Mouse (Mus musculus) CH12.LX (cell line): ENCODE data around the gene Eif4ebp2. TPM values are rescaled to one million over a fixed set of nuclear protein-coding genes. Genes with fewer than 3 reads are reported as not detected.

ENCODE experiments used
- DNase-seq: peaks from one replicate; pipeline ENCODE4 v3.0.0-alpha.2; 2013; ENCODE audit errors: extremely low read depth
- H3K27ac ChIP-seq: 2 replicates; pipeline ENCODE4 v1.5.1; 2012; ENCODE audit warnings: low read depth, mild to moderate bottlenecking, control low read depth, moderate library complexity; ENCODE audit not compliant: insufficient read depth
- H3K27me3 ChIP-seq: replicated peaks from 2 replicates; pipeline ENCODE3; 2012; ENCODE audit warnings: inconsistent platforms
- H3K36me3 ChIP-seq, 2 experiments: replicated peaks in 1 of 2; 2 replicates each; pipeline versions ENCODE3 to v1.6.1; 2012; ENCODE audit warnings: inconsistent platforms in 1 of 2, low read length in 1 of 2, mild to moderate bottlenecking in 1 of 2, mixed read lengths in 1 of 2, moderate library complexity in 1 of 2; ENCODE audit not compliant: control insufficient read depth in 1 of 2, insufficient read depth in 1 of 2
- H3K4me1 ChIP-seq, 2 experiments: 2 replicates each; pipeline ENCODE4 v1.6.1; 2012; ENCODE audit warnings: inconsistent platforms in 1 of 2, moderate library complexity in 1 of 2; ENCODE audit not compliant: insufficient read depth in 2 of 2, control insufficient read depth in 1 of 2
- H3K4me2 ChIP-seq: 2 replicates; pipeline ENCODE4 v1.6.1; 2012; ENCODE audit warnings: low read depth, mild to moderate bottlenecking, control low read depth; ENCODE audit not compliant: poor library complexity, insufficient read depth, severe bottlenecking
- H3K4me3 ChIP-seq, 3 experiments: fragments of 150-350 bp in 1 of 3; sonication (generic) in 1 of 3; replicated peaks in 1 of 3; 2 replicates each; pipeline versions ENCODE3 to v1.5.1; 2011 to 2012; ENCODE audit warnings: low read depth in 2 of 3, low read length in 2 of 3, mild to moderate bottlenecking in 2 of 3, moderate library complexity in 2 of 3, control low read depth in 1 of 3, improper control_type of control experiment in 1 of 3, inconsistent platforms in 1 of 3, mixed read lengths in 1 of 3; ENCODE audit not compliant: poor library complexity in 1 of 3
- H3K79me2 ChIP-seq: replicated peaks from 2 replicates; pipeline ENCODE4 v1.6.1; 2012; ENCODE audit warnings: mild to moderate bottlenecking, moderate library complexity; ENCODE audit not compliant: control insufficient read depth, poor library complexity, insufficient read depth, severe bottlenecking; ENCODE audit errors: extremely low read depth
- H3K9ac ChIP-seq: 2 replicates; pipeline ENCODE4 v1.6.1; 2012; ENCODE audit warnings: low read depth, mild to moderate bottlenecking, control low read depth, moderate library complexity; ENCODE audit not compliant: insufficient read depth
- H3K9me3 ChIP-seq: replicated peaks from 2 replicates; pipeline ENCODE3; 2012; ENCODE audit warnings: low read length, inconsistent platforms, mixed read lengths
- BHLHE40 ChIP-seq: IDR thresholded peaks from 2 replicates; pipeline ENCODE4 v1.6.1; 2011; ENCODE audit warnings: mild to moderate bottlenecking, low read depth, low read length, improper control_type of control experiment
- CHD2 ChIP-seq: IDR thresholded peaks from 2 replicates; pipeline ENCODE4 v1.6.1; 2011; ENCODE audit warnings: low read length, improper control_type of control experiment
- CTCF ChIP-seq, 2 experiments: IDR thresholded peaks in 1 of 2; conservative IDR thresholded peaks in 1 of 2; 2 replicates each; pipeline ENCODE4 v1.5.1; 2011 to 2012; ENCODE audit warnings: low read depth in 2 of 2, low read length in 2 of 2, improper control_type of control experiment in 1 of 2, inconsistent platforms in 1 of 2, mild to moderate bottlenecking in 1 of 2, moderate library complexity in 1 of 2
- ELF1 ChIP-seq: IDR thresholded peaks from 2 replicates; pipeline ENCODE4 v1.6.1; 2014; ENCODE audit warnings: low read depth, mild to moderate bottlenecking, inconsistent platforms, low read length, improper control_type of control experiment
- EP300 ChIP-seq: IDR thresholded peaks from 2 replicates; pipeline ENCODE4 v1.6.1; 2011; ENCODE audit warnings: low read length, improper control_type of control experiment
- GABPA ChIP-seq: IDR thresholded peaks from 2 replicates; pipeline ENCODE4 v1.6.1; 2012; ENCODE audit warnings: low read depth, low read length, improper control_type of control experiment, inconsistent platforms; ENCODE audit not compliant: insufficient replicate concordance
- IRF4 ChIP-seq: IDR thresholded peaks from 2 replicates; pipeline ENCODE4 v1.6.1; 2014; ENCODE audit warnings: low read depth, mild to moderate bottlenecking, inconsistent platforms, low read length, improper control_type of control experiment
- JUND ChIP-seq: conservative IDR thresholded peaks from 2 replicates; pipeline ENCODE4 v1.6.1; 2011; ENCODE audit warnings: low read depth, low read length, improper control_type of control experiment
- MEF2A ChIP-seq: IDR thresholded peaks from 2 replicates; pipeline ENCODE4 v1.6.1; 2014; ENCODE audit warnings: low read depth, mild to moderate bottlenecking, inconsistent platforms, low read length, improper control_type of control experiment, borderline replicate concordance
- MYC ChIP-seq: IDR thresholded peaks from 2 replicates; pipeline ENCODE4 v1.6.1; 2011; ENCODE audit warnings: low read depth, mild to moderate bottlenecking, improper control_type of control experiment, low read length
- NELFE ChIP-seq: IDR thresholded peaks from 2 replicates; pipeline ENCODE4 v1.6.1; 2011; ENCODE audit warnings: low read depth, low read length, improper control_type of control experiment
- NRF1 ChIP-seq: IDR thresholded peaks from 2 replicates; pipeline ENCODE4 v1.6.1; 2014; ENCODE audit warnings: low read depth, mild to moderate bottlenecking, inconsistent platforms, low read length, improper control_type of control experiment, moderate library complexity
- RAD21 ChIP-seq: IDR thresholded peaks from 2 replicates; pipeline ENCODE4 v1.6.1; 2011; ENCODE audit warnings: low read depth, mild to moderate bottlenecking, low read length, improper control_type of control experiment, moderate library complexity
- ZKSCAN1 ChIP-seq: IDR thresholded peaks from 2 replicates; pipeline ENCODE4 v1.6.1; 2012; ENCODE audit warnings: low read depth, inconsistent platforms, low read length, improper control_type of control experiment, borderline replicate concordance
- ZNF384 ChIP-seq: IDR thresholded peaks from 2 replicates; pipeline ENCODE4 v1.6.1; 2012; ENCODE audit warnings: low read depth, low read length, improper control_type of control experiment, inconsistent platforms
- dilution Hi-C: fragments of 300-500 bp; cut with MboI; formaldehyde crosslinking; loops from 2 replicates; pipeline ENCODE4 v1.14.3; 2020; ENCODE audit warnings: low sequenced_read_pairs; ENCODE audit not compliant: extremely low pct_unique_long_range_greater_than_20kb, extremely low pct_ligation_motif_present
- in situ Hi-C: fragments of 300-500 bp; cut with MboI; formaldehyde crosslinking; loops from 3 replicates; pipeline ENCODE4 v1.14.3; 2019; ENCODE audit warnings: low sequenced_read_pairs, low pct_ligation_motif_present, low pct_unique_long_range_greater_than_20kb, mixed read lengths
- polyA plus RNA-seq: library from polyadenylated mRNA; unstranded; fragments of >175 nt; gene quantifications from 2 replicates; pipeline ENCODE4 v1.2.1, GENCODE M21; 2012; ENCODE audit warnings: low read depth; ENCODE audit not compliant: insufficient read length
- total RNA-seq, 2 experiments: library from RNA; depleted of rRNA; stranded (reverse); fragments of 300-350 nt in 1 of 2; fragments of >200 nt in 1 of 2; gene quantifications; 2 replicates each; pipeline ENCODE4 v1.2.3; 2012 to 2014

Eif4ebp2 gene
- total and polyA plus RNA-seq, 3 experiments: 7.5 to 73.2 (median 16.4) TPM

DNA sequence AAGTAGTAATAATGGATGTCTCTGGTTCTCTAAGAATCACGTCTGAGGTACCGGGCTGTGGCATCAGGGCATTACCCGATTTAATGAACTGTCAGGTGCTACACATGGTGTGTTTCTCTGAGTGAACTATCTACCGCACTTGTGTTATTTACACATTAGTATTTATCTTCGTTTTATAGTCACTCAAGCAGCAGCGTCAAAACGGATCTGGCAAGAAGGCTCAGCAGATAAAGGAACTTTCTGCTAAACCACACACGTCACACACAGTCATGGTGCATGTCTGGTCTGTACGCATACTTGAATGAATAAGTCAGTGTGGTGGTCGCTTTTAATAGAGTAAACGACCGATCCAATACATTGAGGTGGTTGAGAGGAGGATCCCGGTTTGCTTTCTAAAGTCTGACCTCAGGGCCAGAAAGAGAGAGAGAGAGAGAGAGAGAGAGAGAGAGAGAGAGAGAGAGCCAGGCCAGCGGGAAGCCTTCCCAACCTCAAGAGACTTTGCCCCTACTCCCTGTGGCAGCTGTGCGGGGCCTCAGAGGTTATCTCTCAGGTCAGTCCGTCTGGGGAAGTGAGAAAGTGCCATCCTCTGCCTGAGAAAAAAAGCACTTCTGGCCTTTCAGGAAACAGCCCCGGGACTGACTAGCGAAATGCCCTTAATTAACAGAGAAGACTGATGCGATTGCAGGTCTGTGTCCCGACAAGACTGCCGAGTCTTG is 39.4 kb downstream of the Eif4ebp2 start:
- no peak overlapping the region for H3K4me3 ChIP-seq
- in situ Hi-C loops: no loop called here
- dilution Hi-C loops: no loop called here
- no peak overlapping the region for H3K9ac ChIP-seq
- no peaks in the 10 kb centered on the region for H3K9me3 ChIP-seq
- H3K4me2 ChIP-seq: peak overlapping the region; percentile 11; the same call in 1 of the 2 replicates
- no peaks in the 10 kb centered on the region for H3K27me3 ChIP-seq
- no peaks in the 10 kb centered on the region for H3K36me3 ChIP-seq
- H3K79me2 ChIP-seq: no peaks in the 10 kb centered on the region
- no peak overlapping the region for H3K27ac ChIP-seq
- TF ChIP-seq RAD21 (no peak), IRF4 (peak; percentile 54; the same call in 1 of the 2 replicates), EP300 (peak; percentile 66), NELFE (no peak), ELF1 (no peak), CTCF (conservative IDR thresholded peaks at IDR 0.05 in 1 of 2, IDR thresholded peaks at IDR 0.05 in 1 of 2; ENCODE audit: low read depth in 2 of 2, low read length in 2 of 2) (no peak), NRF1 (no peak), ZNF384 (peak; percentile 41; the same call in 1 of the 2 replicates), ZKSCAN1 (no peak), MEF2A (no peak), BHLHE40 (no peak), JUND (no peak)
- H3K4me1 ChIP-seq: peaks cover 3 to 14% of the 10 kb centered on the region in 2 experiments; a peak in 2 of 4 replicates
- peak; percentile 28 for DNase-seq

DNA sequence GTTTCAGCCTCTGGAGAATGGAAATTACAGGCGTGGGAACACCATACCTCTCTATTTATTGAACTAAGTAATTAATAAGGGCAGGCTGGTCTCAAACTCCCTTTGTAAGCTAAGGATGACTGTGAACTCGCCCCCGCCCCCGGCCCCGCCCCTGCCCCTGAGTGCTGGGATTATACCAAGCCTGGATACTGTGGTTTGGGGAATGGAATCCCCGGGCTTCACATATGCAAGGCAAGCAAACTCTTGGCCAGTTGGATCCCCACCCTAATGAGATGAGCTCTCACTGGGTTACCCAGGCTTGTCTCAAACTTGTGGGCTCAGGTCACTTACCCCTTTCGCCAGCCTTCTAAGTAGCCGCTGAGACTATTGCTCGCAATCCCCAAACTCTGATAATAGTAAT is 42.3 kb downstream of the Eif4ebp2 start:
- no peak overlapping the region for H3K4me2 ChIP-seq
- DNase-seq: no peak
- H3K4me1 ChIP-seq: peaks cover 3 to 14% of the 10 kb centered on the region in 2 experiments; a peak in 2 of 4 replicates
- H3K27me3 ChIP-seq: no peaks in the 10 kb centered on the region
- in situ Hi-C loops (no loop called here), dilution Hi-C loops (no loop called here)
- H3K79me2 ChIP-seq: no peaks in the 10 kb centered on the region
- H3K36me3 ChIP-seq: no peaks in the 10 kb centered on the region
- H3K27ac ChIP-seq: no peak overlapping the region
- TF ChIP-seq ELF1: no peak
- TF ChIP-seq NELFE: no peak
- TF ChIP-seq MYC: no peak
- TF ChIP-seq GABPA: no peak
- no peak for TF ChIP-seq MEF2A
- no peak for TF ChIP-seq ZNF384
- TF ChIP-seq CHD2: no peak
- TF ChIP-seq BHLHE40: no peak
- no peak overlapping the region for H3K4me3 ChIP-seq
- no peaks in the 10 kb centered on the region for H3K9me3 ChIP-seq
- H3K9ac ChIP-seq: no peak overlapping the region
